Mouse (Mus musculus): ENCODE results near the gene Tmprss7. TPM values are rescaled to one million over a fixed set of nuclear protein-coding genes. Genes with fewer than 3 reads are reported as not detected.

The Tmprss7 gene
- polyA plus RNA-seq, 1 experiment from 2014 or later, result 0.63 TPM

Other genes starting within 250 kb of the Tmprss7 start
- 0.15 TPM in 1 of 2 replicates, not detected in the other for gene Gm609, start 200.7 kb downstream of the Tmprss7 start, polyA plus RNA-seq (2014; fragmentation: Nextera tagmentation; extraction: Ambion mirVana)
- not detected in 2 replicates for gene Gm17783, start 161.6 kb downstream of the Tmprss7 start, polyA plus RNA-seq (2014; fragmentation: Nextera tagmentation; extraction: Ambion mirVana)
- not detected in 2 replicates for gene Slc9c1, start 158.3 kb downstream of the Tmprss7 start, polyA plus RNA-seq (2014; fragmentation: Nextera tagmentation; extraction: Ambion mirVana)
- gene Gcsam, start 83.3 kb downstream of the Tmprss7 start, polyA plus RNA-seq (2014; fragmentation: Nextera tagmentation; extraction: Ambion mirVana), result 1.6 and 2.0 TPM in 2 replicates
- gene BC016579, start 39.6 kb downstream of the Tmprss7 start, polyA plus RNA-seq (2014; fragmentation: Nextera tagmentation; extraction: Ambion mirVana), result 0.34 and 0.90 TPM in 2 replicates
- 4.1 and 5.4 TPM in 2 replicates for gene Tagln3, start 30.9 kb upstream of the Tmprss7 start, polyA plus RNA-seq (2014; fragmentation: Nextera tagmentation; extraction: Ambion mirVana)
- 28.3 and 30.7 TPM in 2 replicates for gene Abhd10, start 49.3 kb upstream of the Tmprss7 start, polyA plus RNA-seq (2014; fragmentation: Nextera tagmentation; extraction: Ambion mirVana)